Mouse (Mus musculus): ENCODE results near the gene Hoxb9. TPM values are rescaled to one million over a fixed set of nuclear protein-coding genes. Genes with fewer than 3 reads are reported as not detected.

The Hoxb9 gene
- polyA plus RNA-seq, 1 experiment = not detected

- H3ac ChIP-seq (ENCODE audit: control insufficient read depth, insufficient read length, low read depth) = no peak overlapping the region
- H3K79me2 ChIP-seq (ENCODE audit: control insufficient read depth, insufficient read depth) = no peaks in the 10 kb centered on the region
- no peaks in the 10 kb centered on the region for H3K79me3 ChIP-seq (ENCODE audit: low read depth)
- TF ChIP-seq MAX (IDR thresholded peaks at IDR 0.05) (no peak), MYOG (IDR thresholded peaks at IDR 0.05; ENCODE audit: control insufficient read depth, extremely low read depth, insufficient read length) (no peak), FOSL1 (IDR thresholded peaks at IDR 0.05; ENCODE audit: insufficient read depth, low read length, poor library complexity, severe bottlenecking) (no peak), USF1 (IDR thresholded peaks at IDR 0.05; ENCODE audit: low read depth) (no peak), CEBPB (IDR thresholded peaks at IDR 0.05; ENCODE audit: low read depth) (no peak), CTCF (IDR thresholded peaks at IDR 0.05; ENCODE audit: control insufficient read depth, insufficient read depth, insufficient read length) (no peak), MYOD1 (IDR thresholded peaks at IDR 0.05; ENCODE audit: control insufficient read depth, insufficient read length, low read depth) (no peak)
- peaks cover 89% of the 10 kb centered on the region for H3K27me3 ChIP-seq (ENCODE audit: control insufficient read depth, insufficient read depth, insufficient read length)
- no peaks in the 10 kb centered on the region for H3K36me3 ChIP-seq (ENCODE audit: control insufficient read depth, insufficient read depth)
- no peak overlapping the region for H3K4me3 ChIP-seq (ENCODE audit: insufficient read depth, poor library complexity, severe bottlenecking)
These were observed 6.1 kb downstream of the Hoxb9 start for GRCm38 (mm10) chr11:96277151-96278044.

- no peaks in the 10 kb centered on the region for H3K36me3 ChIP-seq (ENCODE audit: control insufficient read depth, insufficient read depth)
- no peak overlapping the region for H3ac ChIP-seq (ENCODE audit: control insufficient read depth, insufficient read length, low read depth)
- no peaks in the 10 kb centered on the region for H3K79me3 ChIP-seq (ENCODE audit: low read depth)
- no peaks in the 10 kb centered on the region for H3K79me2 ChIP-seq (ENCODE audit: control insufficient read depth, insufficient read depth)
- H3K4me3 ChIP-seq (ENCODE audit: insufficient read depth, poor library complexity, severe bottlenecking) = no peak overlapping the region
- no peak for TF ChIP-seq MYOG (IDR thresholded peaks at IDR 0.05; ENCODE audit: control insufficient read depth, extremely low read depth, insufficient read length)
- TF ChIP-seq CTCF (IDR thresholded peaks at IDR 0.05; ENCODE audit: control insufficient read depth, insufficient read depth, insufficient read length) = no peak
- no peak for TF ChIP-seq FOSL1 (IDR thresholded peaks at IDR 0.05; ENCODE audit: insufficient read depth, low read length, poor library complexity, severe bottlenecking)
- no peak for TF ChIP-seq MAX (IDR thresholded peaks at IDR 0.05)
- no peak for TF ChIP-seq MYOD1 (IDR thresholded peaks at IDR 0.05; ENCODE audit: control insufficient read depth, insufficient read length, low read depth)
- TF ChIP-seq USF1 (IDR thresholded peaks at IDR 0.05; ENCODE audit: low read depth) = no peak
- TF ChIP-seq CEBPB (IDR thresholded peaks at IDR 0.05; ENCODE audit: low read depth) = no peak
- H3K27me3 ChIP-seq (ENCODE audit: control insufficient read depth, insufficient read depth, insufficient read length) = peaks cover 89% of the 10 kb centered on the region
These were observed 7.1 kb downstream of the Hoxb9 start for GRCm38 (mm10) chr11:96278324-96278723.

- no peaks in the 10 kb centered on the region for H3K36me3 ChIP-seq (ENCODE audit: control insufficient read depth, insufficient read depth)
- H3K79me2 ChIP-seq (ENCODE audit: control insufficient read depth, insufficient read depth) = no peaks in the 10 kb centered on the region
- no peak overlapping the region for H3K4me3 ChIP-seq (ENCODE audit: insufficient read depth, poor library complexity, severe bottlenecking)
- no peak for TF ChIP-seq MYOG (IDR thresholded peaks at IDR 0.05; ENCODE audit: control insufficient read depth, extremely low read depth, insufficient read length)
- peak; percentile 19 for TF ChIP-seq CTCF (IDR thresholded peaks at IDR 0.05; ENCODE audit: control insufficient read depth, insufficient read depth, insufficient read length)
- no peak for TF ChIP-seq MYOD1 (IDR thresholded peaks at IDR 0.05; ENCODE audit: control insufficient read depth, insufficient read length, low read depth)
- no peak for TF ChIP-seq CEBPB (IDR thresholded peaks at IDR 0.05; ENCODE audit: low read depth)
- no peak for TF ChIP-seq MAX (IDR thresholded peaks at IDR 0.05)
- TF ChIP-seq USF1 (IDR thresholded peaks at IDR 0.05; ENCODE audit: low read depth) = no peak
- no peak for TF ChIP-seq FOSL1 (IDR thresholded peaks at IDR 0.05; ENCODE audit: insufficient read depth, low read length, poor library complexity, severe bottlenecking)
- no peaks in the 10 kb centered on the region for H3K79me3 ChIP-seq (ENCODE audit: low read depth)
- H3ac ChIP-seq (ENCODE audit: control insufficient read depth, insufficient read length, low read depth) = no peak overlapping the region
- peaks cover 85% of the 10 kb centered on the region for H3K27me3 ChIP-seq (ENCODE audit: control insufficient read depth, insufficient read depth, insufficient read length)
These were observed 7.5 kb downstream of the Hoxb9 start for GRCm38 (mm10) chr11:96278773-96279172.

GRCm38 (mm10) chr11:96279421-96280233 is 8.4 kb downstream of the Hoxb9 start:
- peaks cover 85% of the 10 kb centered on the region for H3K27me3 ChIP-seq (ENCODE audit: control insufficient read depth, insufficient read depth, insufficient read length)
- no peaks in the 10 kb centered on the region for H3K79me2 ChIP-seq (ENCODE audit: control insufficient read depth, insufficient read depth)
- no peaks in the 10 kb centered on the region for H3K79me3 ChIP-seq (ENCODE audit: low read depth)
- H3K4me3 ChIP-seq (ENCODE audit: insufficient read depth, poor library complexity, severe bottlenecking) = no peak overlapping the region
- no peaks in the 10 kb centered on the region for H3K36me3 ChIP-seq (ENCODE audit: control insufficient read depth, insufficient read depth)
- TF ChIP-seq MAX (IDR thresholded peaks at IDR 0.05) (no peak), MYOG (IDR thresholded peaks at IDR 0.05; ENCODE audit: control insufficient read depth, extremely low read depth, insufficient read length) (no peak), FOSL1 (IDR thresholded peaks at IDR 0.05; ENCODE audit: insufficient read depth, low read length, poor library complexity, severe bottlenecking) (no peak), CEBPB (IDR thresholded peaks at IDR 0.05; ENCODE audit: low read depth) (no peak), USF1 (IDR thresholded peaks at IDR 0.05; ENCODE audit: low read depth) (no peak), MYOD1 (IDR thresholded peaks at IDR 0.05; ENCODE audit: control insufficient read depth, insufficient read length, low read depth) (no peak), CTCF (IDR thresholded peaks at IDR 0.05; ENCODE audit: control insufficient read depth, insufficient read depth, insufficient read length) (no peak)
- no peak overlapping the region for H3ac ChIP-seq (ENCODE audit: control insufficient read depth, insufficient read length, low read depth)

All from C2C12 (cell line).